Mouse (Mus musculus): ENCODE measurements around the gene Piezo1.

The Piezo1 gene

DNA sequence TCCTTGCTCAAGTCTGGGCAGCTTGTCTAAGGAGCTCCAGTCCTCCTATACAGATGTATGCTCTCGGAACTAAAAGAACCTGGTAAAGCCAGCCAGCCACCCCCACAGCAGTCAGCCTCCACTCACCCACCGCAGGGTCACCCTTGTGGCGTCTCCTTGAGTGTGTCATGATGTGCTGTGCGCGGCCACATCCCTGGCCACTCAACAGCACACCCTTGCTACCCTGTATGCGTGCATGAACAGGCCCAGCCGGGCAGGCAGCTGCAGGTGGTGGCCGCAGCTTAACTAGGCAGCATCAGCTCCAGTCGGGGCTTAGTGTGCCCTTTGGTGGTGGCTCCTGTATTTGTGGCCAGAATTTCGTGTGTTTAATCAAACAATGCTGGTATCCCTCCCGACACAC lies 94.0 kb downstream of the Piezo1 start:
- DNase-seq (ENCODE audit: low spot score in 2 of 2), result peak; percentile 41 to 59

DNA sequence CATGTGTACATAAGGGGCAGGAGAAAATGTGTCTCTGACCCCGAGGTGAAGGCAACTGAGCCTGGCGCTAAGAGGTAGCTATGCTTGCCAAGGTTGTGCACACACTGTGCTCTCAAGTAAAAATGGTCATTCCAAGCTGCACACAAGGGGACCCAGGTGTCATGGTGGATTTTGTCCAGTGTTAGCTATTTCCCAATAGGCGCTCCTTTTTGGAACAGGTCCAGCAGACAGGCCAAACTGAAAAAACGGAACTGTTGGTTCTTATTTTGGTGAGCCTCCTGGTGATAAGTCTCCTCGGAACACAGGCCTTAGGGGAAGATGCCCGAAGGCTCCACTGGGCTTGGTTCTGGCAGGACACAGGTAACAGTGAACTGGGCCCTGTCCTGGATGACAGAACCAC lies 96.7 kb downstream of the Piezo1 start:
- DNase-seq (ENCODE audit: low spot score in 2 of 2), result no peak

GRCm38 (mm10) chr8:122452154-122452553 lies 99.0 kb downstream of the Piezo1 start:
- no peak for DNase-seq (ENCODE audit: low spot score in 2 of 2)

DNA sequence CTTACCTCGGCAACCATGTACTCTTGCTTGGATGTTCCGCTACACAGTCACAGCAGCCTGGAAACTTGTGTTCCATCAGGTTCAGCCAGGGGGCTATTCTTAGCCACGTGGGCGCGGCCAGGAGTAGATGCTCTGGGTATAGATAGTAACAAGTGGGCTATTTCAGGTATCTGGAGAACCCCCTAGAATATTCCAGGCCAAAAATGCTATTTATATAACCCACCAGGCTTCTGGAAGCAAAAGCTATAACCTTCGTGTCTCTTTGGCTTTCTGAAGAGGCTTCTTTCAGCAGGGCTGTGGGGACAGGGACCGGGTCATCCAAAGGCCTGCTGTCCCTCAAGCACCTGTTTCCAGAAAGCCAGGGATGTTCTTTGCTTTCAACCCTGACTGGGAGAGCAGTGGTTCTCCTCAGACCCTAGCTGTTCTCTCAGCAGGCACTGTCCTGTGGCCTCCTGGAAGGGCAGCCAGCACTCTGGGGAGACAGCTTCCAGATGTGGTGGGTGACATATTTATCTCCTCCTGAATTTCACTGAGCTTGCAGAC lies 99.9 kb downstream of the Piezo1 start:
- DNase-seq (ENCODE audit: low spot score in 2 of 2), result no peak

GRCm38 (mm10) chr8:122445203-122445602 lies 105.9 kb downstream of the Piezo1 start:
- no peak for DNase-seq (ENCODE audit: low spot score in 2 of 2)

DNA sequence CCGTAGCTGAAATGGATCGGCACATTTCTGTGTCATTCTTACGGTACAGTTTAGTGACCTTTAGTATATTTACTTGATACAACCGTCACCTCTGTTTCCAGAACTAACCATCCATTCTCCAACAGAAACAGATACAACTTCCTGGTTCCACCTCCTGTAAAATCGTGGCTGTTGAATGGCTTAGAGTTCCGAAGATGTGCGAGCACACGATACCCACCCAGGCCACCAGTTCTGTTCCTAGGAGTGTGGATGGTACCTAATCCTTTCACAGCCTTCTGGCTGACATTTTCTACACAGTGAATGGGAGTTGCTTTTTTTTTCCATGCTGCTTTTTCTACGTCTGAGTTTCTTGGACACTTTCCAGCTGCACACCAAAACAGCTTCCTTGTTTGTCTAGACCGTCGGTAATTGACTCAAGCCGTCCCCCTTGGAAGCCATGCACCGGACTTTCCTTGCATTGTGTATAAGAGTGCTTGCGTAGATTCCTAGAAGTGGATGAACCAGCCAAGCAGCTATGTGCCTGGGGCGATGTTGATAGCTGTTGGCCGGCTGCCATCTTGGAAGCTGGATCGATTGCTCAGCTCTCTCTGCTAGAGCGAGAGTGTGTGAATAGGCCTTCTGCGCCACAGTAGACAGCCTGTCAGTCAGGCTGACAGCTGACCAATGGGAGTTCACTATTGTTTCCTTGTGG lies 106.9 kb downstream of the Piezo1 start:
- peak; percentile 82 to 86 for DNase-seq (ENCODE audit: low spot score in 2 of 2)

GRCm38 (mm10) chr8:122443262-122444006 lies 107.7 kb downstream of the Piezo1 start, which contains the start of gene Mvd:
Gene Mvd (minus strand): TSS chr8:122443422.
- peak; percentile 91 to 99 for DNase-seq (ENCODE audit: low spot score in 2 of 2)

- DNase-seq (ENCODE audit: low spot score in 2 of 2), result no peak
These were observed 108.3 kb downstream of the Piezo1 start for GRCm38 (mm10) chr8:122442781-122443180.

- DNase-seq (ENCODE audit: low spot score in 2 of 2), result no peak
These were observed 108.8 kb downstream of the Piezo1 start for GRCm38 (mm10) chr8:122442356-122442755.

DNA sequence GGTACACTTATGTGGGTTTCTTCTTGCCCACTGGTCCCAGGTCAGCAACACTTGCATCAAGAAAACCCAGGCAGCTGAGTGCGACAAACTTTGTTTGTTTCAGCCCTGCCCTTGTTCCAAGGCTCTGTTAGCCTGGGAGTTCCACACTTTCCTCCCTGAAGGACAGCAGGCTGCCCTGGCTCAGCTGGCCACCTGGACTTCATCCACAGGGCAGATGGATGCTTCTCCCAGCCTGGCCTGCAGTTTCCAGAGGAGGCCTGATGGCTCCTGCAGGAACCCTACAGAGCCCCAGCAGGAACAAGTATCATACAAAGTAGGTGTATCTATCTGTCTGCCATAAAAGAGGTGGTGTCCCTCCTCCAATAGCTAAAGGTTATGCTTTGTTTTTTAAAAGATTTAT lies 109.8 kb downstream of the Piezo1 start:
- no peak for DNase-seq (ENCODE audit: low spot score in 2 of 2)

GRCm38 (mm10) chr8:122439336-122439735 lies 111.8 kb downstream of the Piezo1 start:
- no peak for DNase-seq (ENCODE audit: low spot score in 2 of 2)

DNA sequence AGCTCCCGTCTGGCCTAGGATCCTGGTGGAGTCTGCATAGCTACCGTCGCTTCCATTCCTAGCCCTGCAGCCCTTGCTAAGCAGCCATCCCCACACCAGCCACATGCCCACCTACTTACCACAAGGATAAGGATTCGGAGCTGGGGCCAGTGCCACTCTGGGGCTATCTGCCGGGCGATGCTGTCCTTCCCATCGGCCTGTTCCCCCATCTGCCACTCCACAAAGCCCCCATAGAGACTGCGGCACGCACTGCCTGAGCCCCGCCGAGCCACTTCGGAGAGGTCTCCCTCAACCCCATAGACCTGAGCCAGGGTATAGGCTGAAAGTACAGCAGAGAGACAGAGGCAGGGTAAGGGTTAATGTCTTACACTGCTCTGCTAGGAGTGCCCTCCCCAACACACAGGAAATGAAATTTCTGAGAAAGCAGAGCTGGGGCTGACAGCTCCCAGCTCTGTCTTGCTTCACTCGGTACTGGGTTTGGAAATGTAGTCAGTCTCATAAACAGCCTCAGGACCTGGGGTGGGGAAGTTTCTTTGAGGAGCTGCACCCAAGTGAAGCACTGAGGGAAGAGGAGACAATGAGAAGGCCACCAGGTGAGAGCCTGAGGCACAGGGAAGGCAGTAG lies 113.3 kb downstream of the Piezo1 start:
- no peak for DNase-seq (ENCODE audit: low spot score in 2 of 2)

GRCm38 (mm10) chr8:122436586-122437125 lies 114.5 kb downstream of the Piezo1 start:
- no peak for DNase-seq (ENCODE audit: low spot score in 2 of 2)

GRCm38 (mm10) chr8:122436146-122436545 lies 115.0 kb downstream of the Piezo1 start:
- no peak for DNase-seq (ENCODE audit: low spot score in 2 of 2)

DNA sequence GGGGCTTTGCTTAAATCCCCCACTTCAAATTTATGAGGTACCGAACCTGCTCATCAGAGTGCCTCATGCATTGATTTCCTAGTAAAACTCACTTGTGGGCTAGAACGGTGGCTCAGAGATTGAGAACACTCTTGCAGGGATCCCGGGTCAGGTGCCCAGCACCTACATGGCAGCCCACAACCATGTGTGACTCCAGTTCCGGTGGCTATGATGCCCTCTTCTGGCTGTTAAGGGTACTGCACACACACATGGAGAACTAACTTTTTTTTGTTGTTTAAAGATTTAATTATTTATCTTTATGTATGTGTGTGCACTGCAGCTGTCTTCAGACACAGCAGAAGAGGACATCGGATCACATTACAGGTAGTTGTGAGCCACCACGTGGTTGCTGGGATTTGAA lies 115.8 kb downstream of the Piezo1 start:
- DNase-seq (ENCODE audit: low spot score in 2 of 2), result no peak

DNA sequence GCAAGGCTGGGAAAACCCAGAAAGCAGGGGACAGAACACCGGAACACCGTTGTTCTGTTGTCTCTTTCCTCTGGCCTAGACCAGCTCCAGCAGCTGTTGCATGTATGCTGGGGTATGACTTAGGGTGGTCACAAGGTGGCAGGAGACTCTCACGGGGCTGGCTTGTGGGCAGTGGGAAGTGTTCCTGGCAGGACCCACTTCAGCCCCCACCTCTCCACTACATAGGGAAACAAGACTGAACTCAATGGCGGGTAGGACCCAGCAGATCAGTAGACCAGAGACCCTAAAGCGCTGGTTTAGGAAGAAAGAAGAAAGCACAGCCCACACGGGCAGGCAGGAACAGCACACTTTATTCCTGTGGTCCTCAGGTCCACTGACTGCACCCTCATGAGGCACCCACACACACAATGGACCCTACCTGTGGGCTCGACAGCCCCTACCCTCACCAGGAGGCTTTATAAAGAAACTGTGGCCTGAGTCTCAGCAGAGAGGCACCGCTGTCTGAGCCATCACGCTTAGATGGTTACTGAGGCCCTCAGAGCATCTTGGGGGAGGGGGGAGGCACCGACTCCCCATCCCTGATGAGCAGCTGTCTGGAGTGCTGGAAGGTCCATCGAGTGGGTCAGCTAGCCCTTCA lies 117.7 kb downstream of the Piezo1 start:
- DNase-seq (ENCODE audit: low spot score in 2 of 2), result no peak

GRCm38 (mm10) chr8:122432443-122433268 lies 118.5 kb downstream of the Piezo1 start, which contains the start of gene Cyba:
Gene Cyba (minus strand): TSS chr8:122432930.
- DNase-seq (ENCODE audit: low spot score in 2 of 2), result peak; percentile 63 to 70

Data from urinary bladder, adult 18-20 months (tissue).